Mouse (Mus musculus): Measurements from ENCODE around the gene Gm9732. TPM values are rescaled to one million over a fixed set of nuclear protein-coding genes. Genes with fewer than 3 reads are reported as not detected.
"Not testable (repeated sequence)": the region's sequence is repeated elsewhere in the genome, so short reads cannot be mapped to it uniquely, and the experiment has no call there.

Gene Gm9732
- total and polyA plus RNA-seq, 3 experiments = 4.5 to 9.9 (median 4.6) TPM

DNA sequence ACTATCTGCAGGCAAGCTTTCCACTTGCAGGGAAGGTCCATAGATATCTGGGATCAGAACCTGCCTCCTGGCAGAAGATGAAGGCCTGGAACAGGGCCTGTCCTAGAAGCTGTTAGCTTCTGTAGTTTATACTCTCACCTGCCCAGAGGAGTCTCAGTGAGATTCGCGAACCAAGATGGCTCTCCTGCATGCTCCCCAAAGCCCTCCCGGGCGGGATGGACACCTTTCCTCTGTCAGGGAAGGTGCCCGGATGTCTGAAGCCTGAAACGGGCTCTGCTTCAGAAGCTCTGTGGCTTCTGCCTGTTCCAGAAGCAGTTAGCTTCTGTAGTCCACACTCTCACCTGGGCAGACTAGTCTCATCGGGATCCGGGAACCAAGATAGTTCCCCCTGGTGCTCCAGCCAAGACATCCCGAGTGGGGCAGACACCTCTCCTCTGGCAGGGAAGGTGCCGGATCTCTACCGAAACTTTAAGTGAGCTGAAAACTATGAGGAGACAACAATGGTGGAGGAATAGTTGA is 56.6 kb downstream of the Gm9732 start:
- H3K4me2 ChIP-seq (ENCODE audit: insufficient read depth, low read depth, poor library complexity, severe bottlenecking); H3K4me1 ChIP-seq (ENCODE audit: control insufficient read depth in 1 of 2, insufficient read depth in 2 of 2); H3K4me3 ChIP-seq (replicated peaks in 1 of 3; ENCODE audit: low read depth in 2 of 3, low read length in 2 of 3, poor library complexity in 1 of 3); DNase-seq (ENCODE audit: extremely low read depth); H3K27ac ChIP-seq (ENCODE audit: insufficient read depth, low read depth); H3K9ac ChIP-seq (ENCODE audit: insufficient read depth, low read depth); H3K36me3 ChIP-seq (replicated peaks in 1 of 2; ENCODE audit: control insufficient read depth in 1 of 2, insufficient read depth in 1 of 2, low read length in 1 of 2); H3K27me3 ChIP-seq (replicated peaks); H3K79me2 ChIP-seq (replicated peaks; ENCODE audit: control insufficient read depth, extremely low read depth, insufficient read depth, poor library complexity, severe bottlenecking); in situ Hi-C loops (cut with MboI; ENCODE audit: low pct_ligation_motif_present, low pct_unique_long_range_greater_than_20kb, low sequenced_read_pairs); H3K9me3 ChIP-seq (replicated peaks; ENCODE audit: low read length); dilution Hi-C loops (cut with MboI; ENCODE audit: extremely low pct_ligation_motif_present, extremely low pct_unique_long_range_greater_than_20kb, low sequenced_read_pairs): not testable (repeated sequence)

DNA sequence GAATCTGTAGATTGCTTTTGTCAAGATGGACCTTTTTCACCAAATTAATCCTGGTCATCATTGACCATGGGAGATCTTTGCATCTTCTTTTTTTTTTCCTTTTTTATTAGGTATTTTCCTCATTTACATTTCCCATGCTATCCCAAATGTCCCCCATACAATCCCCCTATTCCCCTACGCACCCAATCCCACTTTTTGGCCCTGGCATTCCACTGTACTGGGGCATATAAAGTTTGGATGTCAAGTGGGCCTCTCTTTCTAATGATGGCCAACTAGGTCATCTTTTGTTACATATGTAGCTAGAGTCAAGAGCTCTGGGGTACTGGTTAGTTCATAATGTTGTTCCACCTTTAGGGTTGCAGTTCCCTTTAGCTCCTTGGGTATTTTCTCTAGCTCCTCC is 62.8 kb downstream of the Gm9732 start:
- DNase-seq (ENCODE audit: extremely low read depth); H3K79me2 ChIP-seq (replicated peaks; ENCODE audit: control insufficient read depth, extremely low read depth, insufficient read depth, poor library complexity, severe bottlenecking); H3K9ac ChIP-seq (ENCODE audit: insufficient read depth, low read depth); dilution Hi-C loops (cut with MboI; ENCODE audit: extremely low pct_ligation_motif_present, extremely low pct_unique_long_range_greater_than_20kb, low sequenced_read_pairs); H3K9me3 ChIP-seq (replicated peaks; ENCODE audit: low read length); in situ Hi-C loops (cut with MboI; ENCODE audit: low pct_ligation_motif_present, low pct_unique_long_range_greater_than_20kb, low sequenced_read_pairs); H3K36me3 ChIP-seq (replicated peaks in 1 of 2; ENCODE audit: control insufficient read depth in 1 of 2, insufficient read depth in 1 of 2, low read length in 1 of 2); H3K27me3 ChIP-seq (replicated peaks); H3K27ac ChIP-seq (ENCODE audit: insufficient read depth, low read depth); H3K4me3 ChIP-seq (replicated peaks in 1 of 3; ENCODE audit: low read depth in 2 of 3, low read length in 2 of 3, poor library complexity in 1 of 3); H3K4me2 ChIP-seq (ENCODE audit: insufficient read depth, low read depth, poor library complexity, severe bottlenecking); H3K4me1 ChIP-seq (ENCODE audit: control insufficient read depth in 1 of 2, insufficient read depth in 2 of 2): not testable (repeated sequence)

DNA sequence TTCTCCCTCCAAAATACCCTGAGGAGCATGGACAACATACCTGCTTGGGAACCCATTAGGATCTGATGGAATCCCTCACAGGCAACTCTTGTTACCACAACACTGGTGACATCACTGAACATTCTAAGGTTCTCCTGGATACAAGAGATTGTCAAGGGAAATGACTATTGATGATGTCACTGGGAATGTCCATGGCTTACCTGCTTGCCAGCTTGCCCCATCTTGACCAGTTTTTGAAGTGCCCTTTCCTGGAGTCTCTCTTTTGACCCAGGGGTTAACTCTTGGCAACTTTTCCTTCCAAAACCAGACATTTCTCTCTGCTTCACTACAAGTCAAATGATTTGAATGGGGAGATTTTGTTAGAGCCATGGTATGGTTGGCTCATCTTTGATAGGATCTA is 72.9 kb downstream of the Gm9732 start, which contains the start of gene 1700001F09Rik:
Gene 1700001F09Rik (minus strand): TSS at position 101 of the 400 bp plus-strand sequence.
- H3K27ac ChIP-seq (ENCODE audit: insufficient read depth, low read depth); H3K9ac ChIP-seq (ENCODE audit: insufficient read depth, low read depth); H3K4me3 ChIP-seq (replicated peaks in 1 of 3; ENCODE audit: low read depth in 2 of 3, low read length in 2 of 3, poor library complexity in 1 of 3); H3K4me2 ChIP-seq (ENCODE audit: insufficient read depth, low read depth, poor library complexity, severe bottlenecking); H3K79me2 ChIP-seq (replicated peaks; ENCODE audit: control insufficient read depth, extremely low read depth, insufficient read depth, poor library complexity, severe bottlenecking); H3K9me3 ChIP-seq (replicated peaks; ENCODE audit: low read length); in situ Hi-C loops (cut with MboI; ENCODE audit: low pct_ligation_motif_present, low pct_unique_long_range_greater_than_20kb, low sequenced_read_pairs); H3K36me3 ChIP-seq (replicated peaks in 1 of 2; ENCODE audit: control insufficient read depth in 1 of 2, insufficient read depth in 1 of 2, low read length in 1 of 2); H3K27me3 ChIP-seq (replicated peaks); DNase-seq (ENCODE audit: extremely low read depth); dilution Hi-C loops (cut with MboI; ENCODE audit: extremely low pct_ligation_motif_present, extremely low pct_unique_long_range_greater_than_20kb, low sequenced_read_pairs); H3K4me1 ChIP-seq (ENCODE audit: control insufficient read depth in 1 of 2, insufficient read depth in 2 of 2): not testable (repeated sequence)

GRCm38 (mm10) chr14:43352944-43353343 is 78.1 kb downstream of the Gm9732 start:
- H3K9ac ChIP-seq (ENCODE audit: insufficient read depth, low read depth); dilution Hi-C loops (cut with MboI; ENCODE audit: extremely low pct_ligation_motif_present, extremely low pct_unique_long_range_greater_than_20kb, low sequenced_read_pairs); H3K9me3 ChIP-seq (replicated peaks; ENCODE audit: low read length); H3K4me3 ChIP-seq (replicated peaks in 1 of 3; ENCODE audit: low read depth in 2 of 3, low read length in 2 of 3, poor library complexity in 1 of 3); in situ Hi-C loops (cut with MboI; ENCODE audit: low pct_ligation_motif_present, low pct_unique_long_range_greater_than_20kb, low sequenced_read_pairs); H3K27me3 ChIP-seq (replicated peaks); H3K4me1 ChIP-seq (ENCODE audit: control insufficient read depth in 1 of 2, insufficient read depth in 2 of 2); H3K4me2 ChIP-seq (ENCODE audit: insufficient read depth, low read depth, poor library complexity, severe bottlenecking); H3K27ac ChIP-seq (ENCODE audit: insufficient read depth, low read depth); H3K36me3 ChIP-seq (replicated peaks in 1 of 2; ENCODE audit: control insufficient read depth in 1 of 2, insufficient read depth in 1 of 2, low read length in 1 of 2); DNase-seq (ENCODE audit: extremely low read depth); H3K79me2 ChIP-seq (replicated peaks; ENCODE audit: control insufficient read depth, extremely low read depth, insufficient read depth, poor library complexity, severe bottlenecking): not testable (repeated sequence)

Other genes with a start within 250 kb of the Gm9732 start
- gene Gm8094, start 198.4 kb upstream of the Gm9732 start, total RNA-seq (2012; rRNA removed) = not detected in 2 replicates
- not detected in 2 replicates for gene Gm8094, start 198.4 kb upstream of the Gm9732 start, total RNA-seq (2014; rRNA removed)
- gene Gm8094, start 198.4 kb upstream of the Gm9732 start, polyA plus RNA-seq (2012; ENCODE audit: insufficient read length, low read depth) = not detected in 2 replicates
- gene Gm8104, start 174.4 kb upstream of the Gm9732 start, total RNA-seq (2012; rRNA removed) = not detected in 2 replicates
- not detected in 2 replicates for gene Gm8104, start 174.4 kb upstream of the Gm9732 start, total RNA-seq (2014; rRNA removed)
- not detected in 2 replicates for gene Gm8104, start 174.4 kb upstream of the Gm9732 start, polyA plus RNA-seq (2012; ENCODE audit: insufficient read length, low read depth)
- not detected in 2 replicates for gene Gm7233, start 95.2 kb upstream of the Gm9732 start, total RNA-seq (2012; rRNA removed)
- gene Gm7233, start 95.2 kb upstream of the Gm9732 start, total RNA-seq (2014; rRNA removed) = not detected in 2 replicates
- not detected in 2 replicates for gene Gm7233, start 95.2 kb upstream of the Gm9732 start, polyA plus RNA-seq (2012; ENCODE audit: insufficient read length, low read depth)
- not detected in 2 replicates for gene Gm8122, start 39.7 kb upstream of the Gm9732 start, total RNA-seq (2012; rRNA removed)
- not detected in 2 replicates for gene Gm8122, start 39.7 kb upstream of the Gm9732 start, total RNA-seq (2014; rRNA removed)
- not detected in 2 replicates for gene Gm8122, start 39.7 kb upstream of the Gm9732 start, polyA plus RNA-seq (2012; ENCODE audit: insufficient read length, low read depth)
- 0.08 TPM in 1 of 2 replicates, not detected in the other for gene Gm8126, start 16.4 kb upstream of the Gm9732 start, total RNA-seq (2012; rRNA removed)
- gene Gm8126, start 16.4 kb upstream of the Gm9732 start, total RNA-seq (2014; rRNA removed) = 0.12 TPM in 1 of 2 replicates, not detected in the other
- not detected in 2 replicates for gene Gm8126, start 16.4 kb upstream of the Gm9732 start, polyA plus RNA-seq (2012; ENCODE audit: insufficient read length, low read depth)
- gene Gm8127, start 18.8 kb downstream of the Gm9732 start, total RNA-seq (2012; rRNA removed) = not detected in 2 replicates
- not detected in 2 replicates for gene Gm8127, start 18.8 kb downstream of the Gm9732 start, total RNA-seq (2014; rRNA removed)
- gene Gm8127, start 18.8 kb downstream of the Gm9732 start, polyA plus RNA-seq (2012; ENCODE audit: insufficient read length, low read depth) = not detected in 2 replicates
- gene 1700001F09Rik, start 72.8 kb downstream of the Gm9732 start, total RNA-seq (2012; rRNA removed) = not detected in 2 replicates
- gene 1700001F09Rik, start 72.8 kb downstream of the Gm9732 start, total RNA-seq (2014; rRNA removed) = not detected in 2 replicates
- not detected in 2 replicates for gene 1700001F09Rik, start 72.8 kb downstream of the Gm9732 start, polyA plus RNA-seq (2012; ENCODE audit: insufficient read length, low read depth)
- gene Gm8138, start 141.3 kb downstream of the Gm9732 start, total RNA-seq (2012; rRNA removed) = not detected in 2 replicates
- gene Gm8138, start 141.3 kb downstream of the Gm9732 start, total RNA-seq (2014; rRNA removed) = not detected in 2 replicates
- gene Gm8138, start 141.3 kb downstream of the Gm9732 start, polyA plus RNA-seq (2012; ENCODE audit: insufficient read length, low read depth) = not detected in 2 replicates